Mouse (Mus musculus): ENCODE measurements around the gene Prr27. TPM values are rescaled to one million over a fixed set of nuclear protein-coding genes. Genes with fewer than 3 reads are reported as not detected.

Prr27 gene
- total and polyA plus RNA-seq, 3 experiments = not detected

DNA sequence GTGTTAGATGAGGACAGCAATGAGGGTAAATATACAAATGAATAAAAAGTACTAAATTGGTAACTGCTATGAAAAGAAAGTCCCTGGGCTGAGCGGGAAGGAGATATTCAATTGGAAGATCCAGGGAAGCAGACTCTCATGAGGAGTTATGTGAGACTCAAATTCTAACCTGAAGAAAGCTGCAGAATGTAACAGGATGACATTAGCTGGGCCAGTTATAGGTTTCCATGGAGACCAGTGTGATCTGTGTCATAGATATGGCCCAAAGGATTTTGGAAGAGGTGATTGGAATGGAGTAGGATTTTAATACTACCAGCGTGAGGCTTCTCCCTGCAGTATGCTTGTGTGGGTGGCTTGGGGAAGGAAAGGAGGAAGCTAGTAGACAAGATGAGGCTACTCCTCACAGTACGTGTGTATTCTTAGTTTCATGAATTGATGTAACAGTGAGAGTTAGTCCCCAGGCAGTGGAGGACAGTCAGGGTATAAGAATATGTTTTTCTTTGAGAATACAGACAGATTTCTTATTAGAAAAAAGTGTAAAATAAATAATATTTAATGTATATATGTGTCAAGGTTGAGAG is 29.7 kb downstream of the Prr27 start:
- no peak overlapping the region for H3K4me3 ChIP-seq (ENCODE audit: control insufficient read depth in 1 of 2, insufficient read depth in 1 of 2, low read depth in 2 of 2, low read length in 2 of 2)

DNA sequence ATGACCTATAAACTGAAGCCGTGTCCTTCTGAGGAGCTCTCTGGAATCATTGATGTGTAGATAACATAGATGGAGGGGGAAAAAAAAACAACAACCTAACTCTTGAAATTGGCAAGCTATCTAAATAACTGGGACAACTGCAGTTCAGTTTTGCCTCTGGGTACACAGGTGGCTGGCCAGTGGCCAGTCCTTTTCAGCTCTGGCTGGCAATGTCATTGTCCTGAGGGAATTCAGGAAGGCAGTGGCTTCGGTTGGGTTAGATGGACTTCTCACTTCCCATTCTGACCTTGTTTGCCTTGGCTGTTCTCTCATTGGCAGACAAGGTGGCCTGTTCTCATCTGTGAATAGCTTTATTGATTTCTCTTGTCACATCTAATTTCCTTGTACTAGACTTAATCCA is 44.6 kb downstream of the Prr27 start:
- DNase-seq (ENCODE audit: low read depth, low spot score) = no peak

More for the DNA sequence above, 29.7 kb downstream of the Prr27 start:
- TF ChIP-seq KAT2A (conservative IDR thresholded peaks at IDR 0.05; ENCODE audit: low read depth, low read length) = no peak
- no peak for TF ChIP-seq MYC (IDR thresholded peaks at IDR 0.05; ENCODE audit: low read depth, low read length)
- TF ChIP-seq UBTF (IDR thresholded peaks at IDR 0.05; ENCODE audit: borderline replicate concordance, insufficient read depth, low read depth, low read length) = no peak
- TF ChIP-seq TAL1 (IDR thresholded peaks at IDR 0.05; ENCODE audit: low read length) = no peak
- TF ChIP-seq MXI1 (IDR thresholded peaks at IDR 0.05; ENCODE audit: low read depth, low read length) = no peak
- no peak for TF ChIP-seq MEF2A (IDR thresholded peaks at IDR 0.05; ENCODE audit: extremely low read depth, insufficient replicate concordance, low read depth, low read length, poor library complexity, severe bottlenecking)
- TF ChIP-seq ZNF384 (IDR thresholded peaks at IDR 0.05; ENCODE audit: low read depth, low read length) = no peak
- TF ChIP-seq JUND (IDR thresholded peaks at IDR 0.05; ENCODE audit: low read depth, low read length) = no peak
- TF ChIP-seq TBP (IDR thresholded peaks at IDR 0.05; ENCODE audit: low read depth, low read length) = no peak
- no peak for TF ChIP-seq BHLHE40 (IDR thresholded peaks at IDR 0.05; ENCODE audit: borderline replicate concordance, low read depth, low read length)
- no peak for TF ChIP-seq GABPA (IDR thresholded peaks at IDR 0.05; ENCODE audit: low read depth, low read length)
- no peak for TF ChIP-seq E2F4 (IDR thresholded peaks at IDR 0.05; ENCODE audit: borderline replicate concordance, low read depth, low read length)
- no peak for TF ChIP-seq ETS1 (IDR thresholded peaks at IDR 0.05; ENCODE audit: low read depth, low read length)
- TF ChIP-seq USF2 (IDR thresholded peaks at IDR 0.05; ENCODE audit: borderline replicate concordance in 1 of 2, insufficient read depth in 1 of 2, low read depth in 1 of 2, low read length in 2 of 2) = no peak
- TF ChIP-seq POLR2AphosphoS5 (IDR thresholded peaks at IDR 0.05; ENCODE audit: borderline replicate concordance, low read depth, low read length) = no peak
- TF ChIP-seq HCFC1 (IDR thresholded peaks at IDR 0.05; ENCODE audit: low read depth, low read length) = no peak
- Histone ChIP-seq H3K9ac (ENCODE audit: control insufficient read depth, low read depth, low read length, poor library complexity, severe bottlenecking) (no peak overlapping the region), H3K4me1 (ENCODE audit: control insufficient read depth in 1 of 2, insufficient read depth in 2 of 2, low read length in 2 of 2) (no peaks in the 10 kb centered on the region), H3K36me3 (ENCODE audit: control insufficient read depth in 1 of 2, insufficient read depth in 2 of 2, low read length in 2 of 2) (no peaks in the 10 kb centered on the region), H3K79me2 (ENCODE audit: control insufficient read depth, insufficient read depth, low read length, poor library complexity) (no peaks in the 10 kb centered on the region), H3K27me3 (ENCODE audit: control insufficient read depth in 1 of 2, insufficient read depth in 2 of 2, low read length in 2 of 2) (no peaks in the 10 kb centered on the region), H3K27ac (ENCODE audit: control insufficient read depth, low read depth, low read length) (no peak overlapping the region), H3K9me3 (replicated peaks; ENCODE audit: insufficient read depth, low read length) (no peaks in the 10 kb centered on the region)
- no peak for DNase-seq (ENCODE audit: low read depth, low spot score)

More for the DNA sequence above, 44.6 kb downstream of the Prr27 start:
- Histone ChIP-seq H3K79me2 (ENCODE audit: control insufficient read depth, insufficient read depth, low read length, poor library complexity) (no peaks in the 10 kb centered on the region), H3K9ac (ENCODE audit: control insufficient read depth, low read depth, low read length, poor library complexity, severe bottlenecking) (no peak overlapping the region), H3K9me3 (replicated peaks; ENCODE audit: insufficient read depth, low read length) (no peaks in the 10 kb centered on the region), H3K27me3 (ENCODE audit: control insufficient read depth in 1 of 2, insufficient read depth in 2 of 2, low read length in 2 of 2) (no peaks in the 10 kb centered on the region), H3K36me3 (ENCODE audit: control insufficient read depth in 1 of 2, insufficient read depth in 2 of 2, low read length in 2 of 2) (no peaks in the 10 kb centered on the region), H3K27ac (ENCODE audit: control insufficient read depth, low read depth, low read length) (no peak overlapping the region), H3K4me3 (ENCODE audit: control insufficient read depth in 1 of 2, insufficient read depth in 1 of 2, low read depth in 2 of 2, low read length in 2 of 2) (no peak overlapping the region), H3K4me1 (ENCODE audit: control insufficient read depth in 1 of 2, insufficient read depth in 2 of 2, low read length in 2 of 2) (no peaks in the 10 kb centered on the region)
- TF ChIP-seq TCF12 (IDR thresholded peaks at IDR 0.05; ENCODE audit: low read depth, low read length) (no peak), GATA1 (IDR thresholded peaks at IDR 0.05; ENCODE audit: low read depth, low read length) (no peak), ZKSCAN1 (IDR thresholded peaks at IDR 0.05; ENCODE audit: low read depth, low read length) (no peak), RAD21 (IDR thresholded peaks at IDR 0.05; ENCODE audit: low read depth, low read length) (no peak), POLR2AphosphoS5 (IDR thresholded peaks at IDR 0.05; ENCODE audit: borderline replicate concordance, low read depth, low read length) (no peak), JUND (IDR thresholded peaks at IDR 0.05; ENCODE audit: low read depth, low read length) (no peak), NRF1 (IDR thresholded peaks at IDR 0.05; ENCODE audit: insufficient read depth, low read depth, low read length, poor library complexity, severe bottlenecking) (no peak), ZNF384 (IDR thresholded peaks at IDR 0.05; ENCODE audit: low read depth, low read length) (no peak), MYC (IDR thresholded peaks at IDR 0.05; ENCODE audit: low read depth, low read length) (no peak), HCFC1 (IDR thresholded peaks at IDR 0.05; ENCODE audit: low read depth, low read length) (no peak), E2F4 (IDR thresholded peaks at IDR 0.05; ENCODE audit: borderline replicate concordance, low read depth, low read length) (no peak)

All from MEL (cell line).